Mouse (Mus musculus) limb, embryonic 13.5 days (tissue): Measurements from ENCODE around the gene Mrpl48. TPM values are rescaled to one million over a fixed set of nuclear protein-coding genes. Genes with fewer than 3 reads are reported as not detected.
A peak's percentile ranks its signal among the peaks of the same experiment; 100 is the strongest.

ENCODE experiments used
- ATAC-seq: fragments of 200-750 bp; cut with Nextera tagmentation; 2 replicates; pipeline ENCODE4 v1.8.0; 2017; ENCODE audit warnings: low read depth, moderate number of reproducible peaks, moderate TSS enrichment; ENCODE audit not compliant: low FRiP score
- H3K27ac ChIP-seq: fragments of 300-500 bp; sonication (generic); 2 replicates; pipeline ENCODE4 v1.5.1; 2015; ENCODE audit warnings: inconsistent platforms, mild to moderate bottlenecking, moderate library complexity
- H3K27me3 ChIP-seq: fragments of 300-500 bp; sonication (generic); 2 replicates; pipeline ENCODE4 v1.6.1; 2015; ENCODE audit warnings: mild to moderate bottlenecking, inconsistent platforms
- H3K36me3 ChIP-seq: fragments of 300-500 bp; sonication (generic); 2 replicates; pipeline ENCODE4 v1.6.1; 2015; ENCODE audit warnings: inconsistent platforms, mild to moderate bottlenecking, moderate library complexity
- H3K4me1 ChIP-seq: fragments of 300-500 bp; sonication (generic); 2 replicates; pipeline ENCODE4 v1.6.1; 2015; ENCODE audit warnings: inconsistent platforms
- H3K4me2 ChIP-seq: fragments of 300-500 bp; sonication (generic); replicated peaks from 2 replicates; pipeline ENCODE4 v1.6.1; 2015; ENCODE audit warnings: inconsistent platforms, mild to moderate bottlenecking, moderate library complexity
- H3K4me3 ChIP-seq: fragments of 300-500 bp; sonication (generic); 2 replicates; pipeline ENCODE4 v1.5.1; 2015; ENCODE audit warnings: moderate library complexity, mild to moderate bottlenecking, inconsistent platforms
- H3K9ac ChIP-seq: fragments of 300-500 bp; sonication (generic); 2 replicates; pipeline ENCODE4 v1.6.1; 2015; ENCODE audit warnings: mild to moderate bottlenecking, inconsistent platforms
- H3K9me3 ChIP-seq: fragments of 300-500 bp; sonication (generic); 2 replicates; pipeline ENCODE4 v1.6.1; 2016; ENCODE audit warnings: inconsistent platforms
- WGBS: fragments of 180-500 bp; shearing (Covaris S2); methylation state at CpG from one replicate; pipeline ENCODE4 v1.1.7; 2015; 5-methylcytosine and 5-hydroxymethylcytosine counted together
- polyA plus RNA-seq: library from polyadenylated mRNA; unstranded; fragments of >200 nt; fragmentation: Nextera tagmentation; extraction: Ambion mirVana; gene quantifications from 2 replicates; pipeline ENCODE4 v1.2.1, GENCODE M21; 2015

Gene Mrpl48
- polyA plus RNA-seq, 1 experiment from 2014 or later = 74.6 TPM

GRCm38 (mm10) chr7:100501027-100501843 lies 106.9 kb downstream of the Mrpl48 start:
- H3K27me3 ChIP-seq = no peaks in the 10 kb centered on the region
- H3K9me3 ChIP-seq = no peaks in the 10 kb centered on the region
- 70% methylated on average over 6 of the region's 6 CpGs for WGBS
- no peak for ATAC-seq
- H3K27ac ChIP-seq = no peak overlapping the region
- H3K36me3 ChIP-seq = peaks cover 37% of the 10 kb centered on the region
- H3K4me1 ChIP-seq = peaks cover 10% of the 10 kb centered on the region
- H3K9ac ChIP-seq = no peak overlapping the region
- H3K4me3 ChIP-seq = no peak overlapping the region
- no peak overlapping the region for H3K4me2 ChIP-seq

- 69% methylated on average over 16 of the region's 16 CpGs for WGBS
- Histone ChIP-seq H3K9ac (no peak overlapping the region), H3K4me2 (no peak overlapping the region), H3K9me3 (no peaks in the 10 kb centered on the region), H3K27me3 (no peaks in the 10 kb centered on the region), H3K27ac (no peak overlapping the region), H3K36me3 (peaks cover 37% of the 10 kb centered on the region), H3K4me3 (no peak overlapping the region), H3K4me1 (peaks cover 18% of the 10 kb centered on the region)
- no peak for ATAC-seq
Measured at GRCm38 (mm10) chr7:100500276-100500977, 107.7 kb downstream of the Mrpl48 start.

GRCm38 (mm10) chr7:100499465-100499864 lies 108.6 kb downstream of the Mrpl48 start:
- Histone ChIP-seq H3K4me3 (no peak overlapping the region), H3K36me3 (peaks cover 37% of the 10 kb centered on the region), H3K27me3 (no peaks in the 10 kb centered on the region), H3K4me2 (no peak overlapping the region), H3K9me3 (no peaks in the 10 kb centered on the region), H3K27ac (no peak overlapping the region), H3K4me1 (peaks cover 27% of the 10 kb centered on the region), H3K9ac (no peak overlapping the region)
- no peak for ATAC-seq

GRCm38 (mm10) chr7:100497982-100498381 lies 110.1 kb downstream of the Mrpl48 start:
- Histone ChIP-seq H3K4me1 (peaks cover 42% of the 10 kb centered on the region), H3K9me3 (no peaks in the 10 kb centered on the region), H3K4me3 (no peak overlapping the region), H3K27me3 (no peaks in the 10 kb centered on the region), H3K9ac (no peak overlapping the region), H3K4me2 (no peak overlapping the region), H3K36me3 (peaks cover 37% of the 10 kb centered on the region), H3K27ac (no peak overlapping the region)
- 89% methylated on average over 13 of the region's 13 CpGs for WGBS
- ATAC-seq = no peak

- peaks cover 37% of the 10 kb centered on the region for H3K36me3 ChIP-seq
- H3K27me3 ChIP-seq = no peaks in the 10 kb centered on the region
- H3K9me3 ChIP-seq = no peaks in the 10 kb centered on the region
- H3K9ac ChIP-seq = no peak overlapping the region
- H3K27ac ChIP-seq = no peak overlapping the region
- H3K4me3 ChIP-seq = no peak overlapping the region
- peaks cover 48% of the 10 kb centered on the region for H3K4me1 ChIP-seq
- ATAC-seq = no peak
- H3K4me2 ChIP-seq = no peak overlapping the region
- 84% methylated on average over 4 of the region's 4 CpGs for WGBS
Measured at GRCm38 (mm10) chr7:100497402-100497801, 110.7 kb downstream of the Mrpl48 start.

- H3K4me1 ChIP-seq = peaks cover 51% of the 10 kb centered on the region
- H3K9me3 ChIP-seq = no peaks in the 10 kb centered on the region
- no peak overlapping the region for H3K27ac ChIP-seq
- H3K36me3 ChIP-seq = peaks cover 37% of the 10 kb centered on the region
- no peaks in the 10 kb centered on the region for H3K27me3 ChIP-seq
- WGBS = 98% methylated on average over 9 of the region's 9 CpGs
- no peak for ATAC-seq
- no peak overlapping the region for H3K4me3 ChIP-seq
- peak overlapping the region; percentile 43; the same call in 1 of the 2 replicates for H3K9ac ChIP-seq
- no peak overlapping the region for H3K4me2 ChIP-seq
Measured at GRCm38 (mm10) chr7:100496791-100497190, 111.3 kb downstream of the Mrpl48 start.

GRCm38 (mm10) chr7:100496371-100496770 lies 111.7 kb downstream of the Mrpl48 start:
- H3K4me2 ChIP-seq = peak overlapping the region; percentile 83
- no peaks in the 10 kb centered on the region for H3K27me3 ChIP-seq
- ATAC-seq = no peak
- peak overlapping the region; percentile 61; the same call in 1 of the 2 replicates for H3K27ac ChIP-seq
- H3K9ac ChIP-seq = peak overlapping the region; percentile 43; the same call in 1 of the 2 replicates
- H3K9me3 ChIP-seq = no peaks in the 10 kb centered on the region
- H3K4me1 ChIP-seq = peaks cover 51% of the 10 kb centered on the region
- H3K4me3 ChIP-seq = no peak overlapping the region
- peaks cover 37% of the 10 kb centered on the region for H3K36me3 ChIP-seq
- 75% methylated on average over 6 of the region's 6 CpGs for WGBS

Other genes with a start within 250 kb of the Mrpl48 start
- gene C2cd3, start 236.1 kb downstream of the Mrpl48 start, polyA plus RNA-seq = 24.0 and 28.0 TPM in 2 replicates
- 50.8 and 53.6 TPM in 2 replicates for gene Ppme1, start 236.0 kb downstream of the Mrpl48 start, polyA plus RNA-seq
- 0.08 TPM in 1 of 2 replicates, not detected in the other for gene Ucp3, start 135.3 kb downstream of the Mrpl48 start, polyA plus RNA-seq
- gene Ucp2, start 115.0 kb downstream of the Mrpl48 start, polyA plus RNA-seq = 143 and 155 TPM in 2 replicates
- gene Dnajb13, start 93.3 kb downstream of the Mrpl48 start, polyA plus RNA-seq = 0.17 and 0.24 TPM in 2 replicates
- gene Coa4, start 71.2 kb downstream of the Mrpl48 start, polyA plus RNA-seq = 18.3 and 18.5 TPM in 2 replicates
- 98.1 and 98.7 TPM in 2 replicates for gene Rab6a, start 891 bp downstream of the Mrpl48 start, polyA plus RNA-seq
- 3.0 and 4.2 TPM in 2 replicates for gene Plekhb1, start 54.1 kb upstream of the Mrpl48 start, polyA plus RNA-seq
- gene Fam168a, start 98.3 kb upstream of the Mrpl48 start, polyA plus RNA-seq = 56.2 and 62.8 TPM in 2 replicates